Mouse (Mus musculus): ENCODE data around the gene Abcc8.

DNA sequence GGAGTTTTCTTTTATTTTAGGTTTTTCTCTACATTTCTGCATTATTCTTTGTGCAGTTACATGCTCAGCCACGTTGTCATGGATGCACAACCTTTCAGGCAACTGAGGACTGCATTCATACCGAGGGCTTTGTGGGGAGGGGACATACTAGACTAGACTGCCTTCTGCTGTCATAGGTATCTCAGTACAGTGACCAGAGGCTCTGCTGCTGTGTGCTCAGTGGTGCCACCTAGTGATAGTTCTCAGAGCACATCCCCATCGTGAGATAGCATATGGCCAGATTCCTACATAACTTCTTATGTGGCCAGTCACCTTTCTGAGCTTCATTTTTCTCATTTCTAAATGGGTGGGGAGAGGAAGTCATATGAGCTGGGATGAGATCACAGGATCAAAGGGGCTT is 1.8 kb upstream of the Abcc8 start:
- peak; percentile 88 for TF ChIP-seq CTCF (IDR thresholded peaks at IDR 0.05; ENCODE audit: control insufficient read depth, insufficient read depth, low read length)
- no peak for TF ChIP-seq POLR2A (IDR thresholded peaks at IDR 0.05; ENCODE audit: borderline replicate concordance, control insufficient read depth, low read depth, low read length)

Data from bone marrow, adult 2 months (tissue).